Mouse (Mus musculus): ENCODE results near the gene Nsf.

The Nsf gene

DNA sequence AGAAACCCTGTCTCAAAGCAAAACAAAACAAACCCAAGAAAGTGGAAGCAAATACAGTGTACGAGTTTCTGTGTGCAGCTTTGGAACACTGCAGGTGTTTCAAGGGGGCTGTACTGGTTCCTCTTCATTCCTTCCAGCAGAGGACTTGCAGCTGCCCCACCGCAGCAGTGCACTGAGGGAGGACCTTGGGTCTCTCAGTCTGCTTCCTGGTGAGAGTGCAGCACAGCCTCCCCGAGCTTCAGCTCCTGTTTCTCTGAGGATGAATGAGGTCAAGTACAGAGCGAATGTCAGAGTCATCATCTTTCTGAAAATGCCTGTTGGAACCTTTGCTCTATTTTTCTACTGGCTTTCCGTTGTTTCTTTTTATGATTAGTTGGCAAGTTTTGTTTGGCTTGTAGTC lies 12.5 kb downstream of the Nsf start:
- no peak for DNase-seq (ENCODE audit: low read depth)

DNA sequence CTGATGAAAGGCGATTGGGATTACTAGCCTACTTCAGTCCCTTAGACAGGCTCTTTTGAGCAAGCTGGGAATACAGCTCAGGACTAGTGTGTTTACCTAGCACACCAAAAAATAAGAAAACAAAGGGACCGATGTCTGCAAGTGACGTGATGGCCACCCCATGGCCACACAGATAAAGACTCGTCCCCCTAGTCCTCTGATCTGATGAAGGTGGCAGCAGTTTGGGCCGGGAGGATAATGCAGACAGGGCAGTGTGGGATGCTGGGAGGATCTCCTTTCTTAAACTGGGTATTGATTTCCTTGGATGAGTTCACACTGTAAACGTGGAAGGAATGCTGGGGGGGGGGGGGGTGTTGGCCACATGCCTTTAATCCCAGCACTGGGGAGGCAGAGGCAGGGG lies 13.0 kb downstream of the Nsf start:
- DNase-seq (ENCODE audit: low read depth) = no peak

DNA sequence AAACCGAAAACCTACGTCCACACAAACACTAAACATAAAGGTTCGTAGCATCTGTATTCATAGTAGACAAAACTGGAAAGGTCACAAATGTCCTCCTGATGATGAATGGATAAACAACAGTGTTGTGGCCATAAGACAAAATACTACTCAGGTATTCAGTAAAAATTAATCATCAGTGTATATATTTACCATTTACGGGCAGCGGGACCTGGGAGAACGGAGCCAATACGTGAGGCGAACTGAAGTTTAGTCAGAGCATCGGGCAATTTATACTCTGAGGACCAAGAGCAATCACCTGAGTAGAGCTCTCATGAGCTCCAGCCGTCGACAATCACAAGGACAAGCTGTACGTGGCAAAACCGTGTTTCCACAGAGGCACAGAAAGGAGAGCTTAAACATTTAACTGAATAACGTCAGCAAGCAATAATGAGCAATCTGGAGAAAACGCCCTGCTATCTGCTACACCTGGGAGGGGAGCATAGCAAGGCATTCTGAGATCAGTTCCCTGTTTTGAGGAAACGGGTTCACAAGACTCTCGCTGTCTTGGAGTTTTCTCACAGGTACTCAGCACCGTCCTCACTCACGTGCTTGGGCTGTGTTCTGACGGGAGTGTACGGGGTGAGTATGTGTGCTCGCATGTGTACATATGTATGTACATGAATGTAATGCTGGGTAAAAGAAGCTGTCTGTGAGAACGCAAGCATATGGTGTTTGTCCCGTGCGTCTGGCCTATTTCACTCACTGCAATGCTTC lies 15.7 kb downstream of the Nsf start:
- no peak for DNase-seq (ENCODE audit: low read depth)

- DNase-seq (ENCODE audit: low read depth) = no peak
Observed at GRCm38 (mm10) chr11:103937451-103937850, 16.4 kb downstream of the Nsf start.

GRCm38 (mm10) chr11:103935717-103936116 lies 18.1 kb downstream of the Nsf start:
- no peak for DNase-seq (ENCODE audit: low read depth)

- DNase-seq (ENCODE audit: low read depth) = no peak
Observed at GRCm38 (mm10) chr11:103933886-103934285, 20.0 kb downstream of the Nsf start.

DNA sequence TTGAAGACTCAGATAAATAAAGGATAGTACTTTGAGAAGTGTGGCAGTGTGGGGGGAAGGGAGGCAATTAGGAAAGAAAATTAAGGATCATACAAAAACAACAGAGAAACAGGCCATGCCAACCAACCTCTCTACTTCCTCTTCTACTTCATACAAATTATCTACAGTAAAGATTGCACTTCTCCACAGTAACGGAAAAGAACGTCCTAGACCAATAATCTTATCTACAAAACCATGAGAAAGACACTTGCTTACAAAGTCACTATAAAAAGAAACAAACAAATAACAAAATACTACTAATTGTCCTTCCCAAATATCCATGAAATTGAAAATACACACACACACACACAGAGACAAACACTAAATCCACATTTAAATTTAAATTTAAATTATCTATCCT lies 29.9 kb downstream of the Nsf start:
- DNase-seq (ENCODE audit: low read depth) = no peak

DNA sequence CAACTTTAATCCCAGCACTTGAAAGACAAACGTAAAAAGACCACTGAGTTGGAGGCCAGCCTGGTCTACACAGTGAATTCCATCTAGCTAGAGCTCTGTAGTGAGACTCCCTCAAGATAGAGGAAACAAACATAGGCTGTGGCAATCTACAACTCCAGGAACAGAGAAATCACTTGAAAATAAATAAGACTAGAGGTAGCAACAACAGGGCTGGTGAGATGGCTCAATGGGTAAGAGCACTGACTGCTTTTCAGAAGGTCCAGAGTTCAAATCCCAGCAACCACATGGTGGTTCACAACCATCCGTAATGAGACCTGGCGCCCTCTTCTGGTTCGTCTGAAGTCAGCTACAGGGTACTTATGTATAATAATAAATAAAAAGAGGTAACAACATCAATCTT lies 30.6 kb downstream of the Nsf start:
- no peak for DNase-seq (ENCODE audit: low read depth)

DNA sequence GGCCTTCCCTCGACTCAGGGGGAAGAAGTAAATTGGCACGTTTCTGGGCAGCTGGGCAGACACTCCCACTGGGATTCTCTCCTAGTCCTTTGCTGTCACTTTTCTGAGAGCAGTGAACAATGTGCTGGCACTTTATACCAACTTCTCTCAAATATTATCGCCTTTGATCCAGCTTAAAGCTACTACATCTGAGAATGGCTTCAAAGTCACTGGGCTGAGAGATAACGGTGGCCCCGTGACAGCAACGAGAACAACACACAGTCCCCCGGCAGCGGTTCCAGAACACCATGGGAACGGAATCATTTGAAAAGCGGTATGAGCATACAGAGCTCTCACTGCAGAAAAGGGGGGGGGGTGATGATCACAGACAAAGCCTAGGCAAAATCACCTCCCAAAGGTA lies 31.0 kb downstream of the Nsf start:
- DNase-seq (ENCODE audit: low read depth) = no peak

DNA sequence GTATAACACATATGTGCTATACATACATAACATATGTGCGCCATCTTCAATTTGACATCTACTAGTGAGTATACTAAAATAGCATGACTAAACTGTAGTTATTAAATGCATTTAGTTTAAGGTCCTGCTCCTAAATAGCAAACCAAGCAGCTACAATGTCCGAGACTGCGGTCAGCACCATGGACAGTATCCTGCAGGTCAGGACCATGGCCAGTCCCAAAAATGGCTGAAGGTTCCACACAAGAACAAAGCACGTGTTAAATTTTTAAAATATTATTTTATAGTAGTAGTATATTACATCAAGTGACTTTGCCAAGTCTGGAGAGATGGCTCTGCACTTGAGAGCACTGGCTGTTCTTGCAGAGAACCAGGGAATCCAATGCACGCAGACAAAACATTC lies 33.2 kb downstream of the Nsf start:
- peak; percentile 15 for DNase-seq (ENCODE audit: low read depth)

- DNase-seq (ENCODE audit: low read depth) = no peak
Observed at GRCm38 (mm10) chr11:103916807-103917206, 37.0 kb downstream of the Nsf start.

- no peak for DNase-seq (ENCODE audit: low read depth)
Observed at GRCm38 (mm10) chr11:103915686-103916085, 38.2 kb downstream of the Nsf start.

- peak; percentile 49 for DNase-seq (ENCODE audit: low read depth)
Observed at GRCm38 (mm10) chr11:103910993-103911585, 42.8 kb downstream of the Nsf start.

DNA sequence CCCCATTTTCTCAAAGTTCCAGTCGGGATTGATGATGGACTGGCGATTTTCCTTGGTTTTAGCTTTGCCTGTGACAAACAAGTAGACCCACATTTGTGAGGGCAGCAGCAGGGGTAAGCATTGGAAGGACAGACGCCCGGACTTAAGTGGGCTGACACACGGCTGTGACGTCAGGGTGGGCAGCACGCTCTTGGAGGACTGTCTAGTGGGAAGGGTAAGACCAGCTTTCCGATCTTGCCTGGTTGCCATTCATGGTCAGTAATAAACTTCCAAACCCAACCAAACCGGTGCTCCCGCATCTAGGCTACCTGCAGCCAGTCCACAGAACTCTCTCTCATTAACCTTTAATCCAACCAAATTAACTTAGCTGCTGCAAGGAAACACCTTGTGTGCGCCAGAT lies 43.3 kb downstream of the Nsf start:
- no peak for DNase-seq (ENCODE audit: low read depth)

DNA sequence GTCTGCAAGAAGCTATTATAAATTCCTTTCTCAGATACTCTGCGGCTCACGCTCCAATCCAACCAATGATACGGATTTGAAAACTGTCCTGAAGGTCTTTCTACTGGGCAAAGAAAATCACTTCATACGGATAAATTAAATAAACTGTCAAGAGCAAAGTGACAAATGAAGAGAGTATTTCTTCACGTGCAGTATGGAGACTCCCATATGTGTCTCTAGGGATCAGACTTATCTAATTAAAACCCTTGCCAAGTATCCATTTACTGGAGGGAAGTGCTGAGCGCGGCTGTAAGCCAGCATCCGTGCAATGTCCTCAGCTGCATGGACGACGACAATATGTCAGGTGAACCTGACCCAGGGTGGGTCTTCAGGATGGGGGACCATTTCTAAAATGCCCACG lies 44.0 kb downstream of the Nsf start:
- DNase-seq (ENCODE audit: low read depth) = no peak

GRCm38 (mm10) chr11:103909396-103909795 lies 44.5 kb downstream of the Nsf start:
- DNase-seq (ENCODE audit: low read depth) = no peak

DNA sequence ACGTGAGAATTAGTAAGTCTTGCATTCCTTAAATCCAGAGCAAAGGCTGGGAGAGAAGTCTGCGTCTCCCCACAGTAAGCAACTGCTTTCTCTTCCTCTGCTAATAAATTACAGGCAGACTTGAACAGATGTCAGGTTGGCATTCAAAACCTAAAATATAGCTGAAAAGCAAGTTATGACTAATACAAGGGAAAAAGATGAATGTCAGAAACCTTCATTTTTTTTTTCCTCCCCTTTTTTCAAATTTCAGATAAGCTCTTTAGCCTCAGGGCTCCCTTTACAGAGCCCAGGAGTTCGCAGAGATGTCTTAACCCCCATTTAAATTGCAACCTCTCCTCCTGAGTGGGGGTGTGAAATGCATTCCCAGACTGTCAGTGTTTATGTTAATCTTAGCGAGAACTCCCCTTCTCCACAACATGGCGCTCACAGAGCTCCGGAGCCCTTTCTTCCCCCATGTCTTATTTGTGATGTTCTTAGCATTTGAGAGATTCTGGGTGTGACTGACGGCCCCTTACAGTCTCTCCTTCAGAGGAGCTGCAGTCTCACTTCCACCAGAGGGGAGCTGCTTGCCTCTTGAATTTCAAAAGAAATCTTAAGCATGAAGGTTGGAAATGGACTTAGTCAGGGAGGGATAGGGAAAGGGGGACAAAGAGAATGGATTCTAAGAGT lies 47.7 kb downstream of the Nsf start:
- no peak for DNase-seq (ENCODE audit: low read depth)

GRCm38 (mm10) chr11:103905506-103905905 lies 48.4 kb downstream of the Nsf start:
- DNase-seq (ENCODE audit: low read depth) = no peak

- DNase-seq (ENCODE audit: low read depth) = no peak
Observed at GRCm38 (mm10) chr11:103901581-103901966, 52.3 kb downstream of the Nsf start.

DNA sequence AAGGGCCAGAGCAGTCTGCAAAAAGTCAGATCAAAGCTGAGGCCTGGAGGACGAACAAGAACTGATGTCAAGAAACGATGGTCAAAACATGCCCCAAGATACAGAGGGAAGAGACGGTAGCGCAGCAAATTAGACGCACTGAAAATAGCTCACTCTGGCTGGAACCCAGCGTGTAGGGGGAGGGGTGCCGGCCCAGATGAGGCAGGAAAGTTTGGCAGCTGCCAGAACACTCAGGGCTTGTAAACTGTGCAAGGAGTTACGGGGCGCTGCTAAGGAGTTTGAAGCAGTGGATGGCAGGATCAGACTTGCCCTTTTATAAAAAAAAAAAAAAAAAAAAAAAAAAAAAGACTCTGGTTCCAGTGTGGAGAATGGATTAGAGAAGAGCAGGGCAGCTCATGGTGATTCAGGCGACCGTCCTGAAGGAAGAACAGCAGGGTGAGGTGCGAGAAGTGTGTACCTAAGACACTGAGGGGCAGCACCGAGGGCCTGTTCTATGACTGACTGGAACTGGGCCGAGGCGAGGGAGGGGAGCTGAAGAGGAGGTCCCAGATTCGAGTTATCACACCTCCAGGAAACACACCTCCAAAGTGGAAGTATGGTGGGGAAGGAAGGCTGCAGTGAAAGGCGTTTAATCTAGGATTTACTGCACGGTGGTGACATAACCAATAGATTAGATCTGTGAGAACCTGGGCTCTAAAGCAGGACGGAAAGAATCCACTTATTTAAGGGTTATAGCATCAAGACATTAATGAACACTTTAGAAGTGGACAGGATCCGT lies 52.9 kb downstream of the Nsf start:
- no peak for DNase-seq (ENCODE audit: low read depth)

GRCm38 (mm10) chr11:103896966-103897750 lies 56.7 kb downstream of the Nsf start:
- no peak for DNase-seq (ENCODE audit: low read depth)

DNA sequence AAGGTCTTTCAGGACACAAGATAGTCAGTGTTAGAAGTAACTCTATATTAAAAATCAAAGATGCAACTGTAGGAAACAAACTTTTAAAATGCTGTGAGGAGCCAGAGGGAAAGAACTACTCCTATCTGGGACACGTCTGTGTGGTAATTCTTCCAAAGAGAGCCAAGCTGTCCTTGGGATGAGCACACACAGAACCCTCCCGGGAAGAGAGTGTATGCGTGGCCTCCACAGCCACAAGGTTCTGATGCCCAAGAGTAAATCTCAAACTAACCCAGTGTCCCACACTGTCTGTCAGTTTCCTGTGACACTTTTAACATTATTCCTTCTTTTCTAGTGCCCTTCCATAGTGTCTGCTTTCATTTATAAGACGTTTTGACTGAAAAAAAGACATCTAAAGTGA lies 57.8 kb downstream of the Nsf start:
- DNase-seq (ENCODE audit: low read depth) = no peak
